Mouse (Mus musculus) thymus, adult 2 months (tissue): ENCODE data around the gene Gm4553.

Source experiments
- CTCF ChIP-seq: fragments of 200-500 bp; IDR thresholded peaks from 2 replicates; pipeline ENCODE4 v1.5.1; 2012; ENCODE audit warnings: mild to moderate bottlenecking, control low read depth, low read length, moderate library complexity, borderline replicate concordance; ENCODE audit not compliant: control insufficient read depth, poor library complexity, insufficient read depth; ENCODE audit errors: extremely low read depth
- POLR2A ChIP-seq: fragments of 200-500 bp; IDR thresholded peaks from 2 replicates; pipeline ENCODE4 v1.6.1; 2012; ENCODE audit warnings: mild to moderate bottlenecking, low read length, control low read depth, moderate library complexity; ENCODE audit not compliant: control insufficient read depth, poor library complexity, insufficient read depth; ENCODE audit errors: extremely low read depth

DNA sequence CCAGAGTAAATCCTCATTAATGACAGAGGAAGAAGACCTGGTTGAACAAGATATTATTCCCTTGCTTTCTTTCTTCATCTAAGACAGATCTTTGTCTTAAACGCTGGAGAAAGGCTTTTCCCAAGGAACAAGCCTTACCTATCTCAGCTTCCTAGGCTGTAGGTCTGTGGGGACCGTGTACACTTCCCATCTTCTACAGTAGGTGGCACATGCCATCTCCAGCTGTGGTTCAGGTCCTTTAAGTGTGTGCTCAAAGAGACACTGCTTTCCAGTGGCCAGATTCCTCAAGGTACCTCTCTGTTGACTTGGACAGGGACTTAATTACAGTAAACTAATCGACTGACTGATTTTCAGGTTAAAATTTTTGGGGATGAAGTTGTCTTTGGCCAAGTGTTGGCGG, 36.7 kb downstream of the Gm4553 start:
- TF ChIP-seq CTCF = no peak
- TF ChIP-seq POLR2A = no peak
